Mouse (Mus musculus) T-helper 17 cell (primary cell): ENCODE data around the gene Mip.
"Not testable (repeated sequence)": the region's sequence is repeated elsewhere in the genome, so short reads cannot be mapped to it uniquely, and the experiment has no call there.

Experiments used
- in situ Hi-C, 2 experiments: fragments of 300-600 bp; cut with MboI, MseI; formaldehyde crosslinking; loops; 1 replicate in 1 of 2; 2 replicates in 1 of 2; pipeline ENCODE4 v1.15.1; 2025; ENCODE audit warnings: high pct_unique_total_duplicates in 2 of 2

Mip gene

DNA sequence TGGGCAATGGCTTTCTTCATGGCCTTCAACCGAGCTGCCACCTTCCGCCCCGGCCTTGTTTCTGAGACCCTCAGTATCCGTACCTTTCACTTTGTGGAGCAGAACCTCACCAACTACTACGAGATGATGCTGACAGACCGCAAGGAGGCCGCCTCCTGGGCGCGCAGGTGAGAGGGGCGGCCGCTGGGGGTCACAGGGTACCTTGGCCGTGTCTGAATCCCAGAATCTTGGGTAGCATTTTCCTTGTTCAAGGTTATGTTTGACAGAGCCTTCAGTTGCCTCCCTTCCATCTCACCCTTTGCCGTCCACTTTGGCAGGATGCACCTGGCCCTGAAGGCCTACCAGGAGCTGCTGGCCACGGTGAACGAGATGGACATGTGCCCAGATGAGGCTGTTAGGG lies 18.5 kb downstream of the Mip start:
- in situ Hi-C loops: loop anchor here in 1 of 2 experiments (5.0 kb wide), 1 partner anchor 102 kb away; no protein-coding TSS in a partner anchor

DNA sequence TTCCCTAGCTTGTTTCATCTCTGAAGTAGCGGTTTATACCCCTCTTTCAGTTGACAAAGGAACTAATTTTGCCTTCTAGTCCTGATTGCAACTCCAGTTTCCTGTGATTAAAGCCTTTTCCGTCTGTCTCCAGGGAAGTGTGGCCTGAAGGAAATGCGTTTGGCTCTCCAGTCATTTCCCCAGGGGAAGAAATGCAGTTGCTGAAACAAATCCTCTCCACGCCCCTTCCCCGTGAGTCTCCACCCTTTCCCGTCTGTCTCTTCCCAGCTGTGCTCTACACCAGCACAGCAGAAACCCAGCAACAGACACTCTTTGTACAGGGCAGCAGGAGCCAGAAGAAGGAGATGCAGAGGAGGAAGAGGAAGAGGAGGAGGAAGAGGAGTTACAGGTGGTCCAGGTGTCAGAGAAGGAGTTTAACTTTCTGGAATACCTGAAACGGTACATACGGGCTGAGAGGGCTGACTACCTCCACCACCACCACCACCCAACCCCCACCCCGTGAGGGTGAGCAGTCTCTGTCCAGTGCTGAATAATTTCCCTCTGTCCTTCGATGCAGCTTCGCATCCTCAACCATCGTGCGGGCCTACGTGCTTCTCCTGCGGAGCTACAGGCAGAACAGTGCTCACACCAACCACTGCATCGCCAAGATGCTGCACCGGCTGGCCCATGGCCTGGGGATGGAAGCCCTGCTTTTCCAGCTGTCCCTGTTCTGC lies 21.5 kb downstream of the Mip start:
- in situ Hi-C loops: no loop called here

DNA sequence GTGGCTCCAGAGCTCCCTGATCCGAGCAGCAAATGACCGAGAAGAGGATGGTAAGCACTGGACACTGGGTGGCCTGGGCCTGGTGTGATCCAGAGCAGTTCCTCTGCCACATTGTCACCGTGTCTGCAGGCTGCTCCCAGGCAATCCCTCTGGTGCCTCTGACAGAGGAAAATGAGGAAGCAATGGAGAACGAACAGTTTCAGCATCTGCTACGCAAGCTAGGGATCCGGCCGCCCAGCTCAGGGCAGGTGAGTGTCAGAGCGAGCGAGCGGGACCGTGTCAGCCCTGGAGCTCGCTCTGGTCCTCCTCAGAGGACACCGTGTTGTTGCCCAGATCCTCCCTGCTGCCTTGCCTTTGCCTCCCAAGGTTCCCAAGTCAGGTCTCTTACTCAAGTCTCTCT lies 24.9 kb downstream of the Mip start:
- in situ Hi-C loops: loop anchor here in 1 of 2 experiments (5.0 kb wide), 1 partner anchor 133 kb away; no protein-coding TSS in a partner anchor

DNA sequence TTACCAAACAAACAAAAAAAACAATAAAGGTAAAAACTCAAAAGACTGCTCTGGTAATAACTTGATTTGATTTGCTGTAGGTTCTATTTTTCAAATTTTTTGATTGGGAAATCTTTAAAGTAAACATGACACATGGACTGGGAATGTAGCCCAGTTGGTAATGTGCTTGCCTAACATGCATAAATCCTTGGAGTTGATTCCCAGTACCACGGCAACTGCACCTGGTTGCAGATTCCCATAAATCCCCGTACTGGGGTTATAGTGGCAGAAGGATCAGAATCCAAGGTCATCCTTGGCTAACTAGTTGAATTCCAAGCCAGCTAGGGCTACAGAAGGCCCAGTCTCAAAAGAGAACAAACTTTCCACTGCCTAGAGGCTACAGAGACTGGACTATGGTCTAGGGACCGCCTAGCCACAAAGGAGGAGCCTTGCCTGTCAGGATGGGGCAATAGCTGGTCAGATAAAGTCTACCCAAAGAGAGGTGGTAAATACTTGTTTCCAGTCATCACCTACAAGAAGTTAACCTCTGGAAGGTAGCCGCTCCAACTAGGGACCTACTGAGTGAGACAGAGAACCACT lies 28.1 kb downstream of the Mip start, which contains the start of gene Apon:
TSS of gene Apon (plus strand) at position 420 of the 579 bp plus-strand sequence.
- in situ Hi-C loops: loop anchor here in 1 of 2 experiments (5.0 kb wide), 1 partner anchor 136 kb away; no protein-coding TSS in a partner anchor

DNA sequence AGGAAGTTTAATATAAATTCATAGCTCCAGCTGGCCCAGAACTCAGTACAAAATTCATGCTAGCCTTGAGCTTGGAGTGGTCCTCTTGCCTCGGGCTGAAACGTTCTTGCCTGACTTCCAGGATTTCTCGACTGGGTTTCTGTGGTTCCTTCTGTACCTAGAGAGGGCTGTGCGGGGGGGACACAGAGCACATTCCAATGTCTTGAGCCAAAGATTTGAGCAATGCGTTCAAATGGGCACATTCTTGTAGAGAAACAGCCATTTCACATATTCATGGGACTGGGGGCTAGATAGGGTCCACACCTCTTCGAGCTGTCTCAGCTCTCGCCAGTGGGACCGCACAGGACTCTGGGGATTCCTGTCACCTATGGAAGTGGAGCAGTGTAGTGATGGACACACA lies 30.3 kb downstream of the Mip start:
- in situ Hi-C loops: no loop called here

DNA sequence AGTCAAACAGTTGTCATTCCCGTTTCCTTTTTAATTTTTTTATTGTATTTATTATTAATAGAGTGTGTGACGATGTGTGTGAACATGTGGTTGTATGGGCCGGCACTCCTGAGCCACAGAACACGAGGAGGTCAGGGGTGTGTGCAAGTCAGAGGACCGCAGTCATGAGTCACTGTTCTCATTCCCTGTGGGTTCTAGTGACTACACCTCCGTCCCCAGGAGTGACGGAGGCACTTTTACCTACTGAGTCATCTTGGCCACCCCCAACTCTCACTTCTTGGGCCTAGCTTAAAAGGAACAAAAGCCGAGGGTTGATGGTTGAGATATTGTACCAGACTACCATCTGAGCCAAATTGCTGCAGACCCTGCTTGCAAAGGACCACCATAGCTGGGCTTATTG lies 30.7 kb downstream of the Mip start:
- in situ Hi-C loops: no loop called here

DNA sequence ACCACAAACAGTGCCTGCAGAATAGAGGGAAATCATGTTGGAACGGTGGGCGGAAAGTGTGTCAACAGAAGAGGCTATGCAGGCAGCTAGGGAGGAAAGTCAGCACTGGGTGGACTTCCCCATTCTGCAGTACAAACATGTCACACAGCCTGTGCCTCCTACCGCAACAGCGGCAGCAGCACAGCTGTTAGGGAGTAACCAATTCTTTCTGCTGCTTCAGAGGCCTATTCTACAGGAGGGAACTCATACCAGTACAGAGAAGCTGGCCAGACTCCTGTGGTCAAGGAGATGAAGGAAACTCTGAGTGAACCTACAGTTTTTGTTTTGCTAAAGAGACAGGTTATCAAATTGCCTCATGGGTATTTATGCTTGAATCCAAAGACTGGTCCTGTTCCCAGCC lies 33.3 kb downstream of the Mip start:
- in situ Hi-C loops: no loop called here

DNA sequence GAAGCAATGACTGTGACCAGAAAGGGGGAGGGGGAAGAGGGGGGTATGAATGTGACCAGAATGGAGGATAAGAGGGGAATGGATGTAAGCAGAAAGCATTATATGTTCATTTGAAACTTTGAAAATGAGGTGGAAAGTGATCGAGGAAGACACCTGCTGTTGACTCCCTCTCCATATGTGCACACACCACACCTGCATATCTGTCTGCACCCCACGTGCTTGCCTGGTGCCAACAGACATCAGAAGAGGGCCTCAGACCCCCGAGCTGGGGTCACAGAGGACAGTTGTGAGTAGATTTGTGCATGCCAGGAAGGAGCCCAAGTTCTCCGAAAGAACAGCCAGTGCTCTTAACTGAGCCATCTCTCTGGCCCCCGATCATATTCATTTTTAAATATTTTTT lies 34.3 kb downstream of the Mip start:
- in situ Hi-C loops: no loop called here

DNA sequence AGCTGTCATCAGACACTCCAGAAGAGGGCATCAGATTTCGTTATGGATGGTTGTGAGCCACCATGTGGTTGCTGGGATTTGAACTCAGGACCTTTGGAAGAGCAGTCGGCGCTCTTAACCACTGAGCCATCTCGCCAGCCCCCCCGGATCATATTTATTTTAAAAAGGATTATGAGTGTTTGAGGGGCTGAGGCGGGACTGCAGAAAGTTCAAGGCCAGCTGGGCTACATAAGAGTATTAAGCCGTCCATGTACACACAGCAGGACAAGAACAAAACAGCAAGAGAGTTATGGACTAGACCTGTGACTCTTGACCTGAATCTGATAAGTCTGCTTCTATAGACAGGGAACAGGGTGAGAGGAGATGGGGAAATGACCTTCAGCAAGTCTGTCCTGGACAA lies 34.7 kb downstream of the Mip start:
- in situ Hi-C loops: not testable (repeated sequence)

DNA sequence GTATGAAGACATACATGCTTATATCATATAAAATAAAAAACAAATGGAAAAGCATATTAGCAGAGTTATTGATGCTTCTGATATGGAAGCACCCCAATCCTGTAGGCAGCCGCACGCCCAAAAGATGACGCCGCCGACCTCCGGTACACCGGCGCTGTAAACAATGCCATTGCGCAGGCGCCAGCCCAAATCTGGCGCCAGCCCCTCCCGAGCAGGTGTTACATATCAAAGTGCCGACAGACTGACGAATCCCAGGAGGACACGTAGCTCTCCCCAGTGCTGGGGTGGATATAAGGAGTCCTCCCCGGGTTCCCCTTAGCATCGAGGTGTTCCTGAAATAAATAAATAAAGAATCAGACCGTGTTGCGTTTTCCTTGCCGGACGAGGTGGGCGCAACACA lies 36.7 kb downstream of the Mip start:
- in situ Hi-C loops: no loop called here

DNA sequence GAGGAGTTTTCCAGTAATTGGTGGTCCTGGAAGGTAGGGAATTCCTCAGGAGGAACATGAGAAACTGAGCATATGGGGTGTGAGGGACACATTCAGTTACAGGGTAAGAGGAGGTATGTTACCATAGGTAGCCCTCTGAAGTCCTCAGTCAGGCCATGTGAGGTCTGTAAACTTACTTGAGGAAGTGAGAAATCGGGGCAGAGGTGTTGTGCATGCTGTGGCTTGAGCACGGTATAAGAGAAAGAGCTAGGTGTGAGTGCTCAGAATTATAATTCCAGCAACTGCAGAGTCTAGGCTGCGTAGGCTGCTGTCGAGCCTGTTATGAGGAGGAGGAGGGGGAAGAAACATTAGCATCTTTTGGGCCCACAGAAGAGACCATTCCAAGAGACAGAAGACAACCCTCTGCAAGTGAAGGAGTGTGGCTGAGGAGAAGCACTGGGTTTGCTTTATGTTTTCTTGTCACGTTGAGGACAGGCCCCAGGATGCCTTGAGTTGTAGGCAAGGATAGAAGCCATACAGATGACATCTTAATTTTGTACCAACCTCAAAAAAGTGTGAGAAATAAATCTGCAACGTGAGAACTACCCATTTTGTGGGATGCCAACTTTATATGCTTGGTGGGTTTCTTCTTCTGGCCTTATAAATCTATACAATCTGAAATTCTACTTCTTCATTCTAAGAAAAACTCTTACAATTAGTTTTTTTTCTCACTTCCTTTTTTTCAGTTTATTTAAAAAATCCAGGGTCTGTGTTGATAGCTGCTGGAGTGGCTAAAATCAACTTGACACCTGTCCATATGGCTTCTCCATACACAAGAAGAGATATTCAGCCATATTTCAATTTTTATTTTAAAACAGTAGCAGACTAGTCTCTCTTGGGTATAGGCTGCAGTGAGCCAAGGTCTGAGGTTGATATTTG lies 38.0 kb downstream of the Mip start:
- in situ Hi-C loops: no loop called here

DNA sequence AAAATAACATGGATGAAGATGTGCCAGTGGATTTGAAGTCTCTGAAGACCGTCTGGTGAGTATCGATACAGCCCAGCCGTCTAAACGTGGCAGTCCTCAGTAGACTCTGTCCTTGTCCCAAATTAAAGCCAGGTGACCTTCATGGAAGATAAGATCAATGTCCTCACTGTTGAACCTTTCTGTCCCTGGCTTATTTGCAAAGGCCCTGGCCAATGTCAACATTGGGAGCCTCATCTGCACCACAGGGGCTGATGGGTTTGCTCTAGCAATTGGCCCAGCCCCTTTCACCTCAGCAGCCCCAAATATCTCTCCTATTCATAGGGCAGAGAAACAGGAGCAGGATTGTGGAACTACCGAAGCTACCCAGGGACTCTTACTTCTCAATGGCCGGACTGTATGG lies 42.7 kb downstream of the Mip start, which contains the start of gene Apof:
TSS of gene Apof (plus strand) at position 301 of the 400 bp plus-strand sequence.
- in situ Hi-C loops: no loop called here

DNA sequence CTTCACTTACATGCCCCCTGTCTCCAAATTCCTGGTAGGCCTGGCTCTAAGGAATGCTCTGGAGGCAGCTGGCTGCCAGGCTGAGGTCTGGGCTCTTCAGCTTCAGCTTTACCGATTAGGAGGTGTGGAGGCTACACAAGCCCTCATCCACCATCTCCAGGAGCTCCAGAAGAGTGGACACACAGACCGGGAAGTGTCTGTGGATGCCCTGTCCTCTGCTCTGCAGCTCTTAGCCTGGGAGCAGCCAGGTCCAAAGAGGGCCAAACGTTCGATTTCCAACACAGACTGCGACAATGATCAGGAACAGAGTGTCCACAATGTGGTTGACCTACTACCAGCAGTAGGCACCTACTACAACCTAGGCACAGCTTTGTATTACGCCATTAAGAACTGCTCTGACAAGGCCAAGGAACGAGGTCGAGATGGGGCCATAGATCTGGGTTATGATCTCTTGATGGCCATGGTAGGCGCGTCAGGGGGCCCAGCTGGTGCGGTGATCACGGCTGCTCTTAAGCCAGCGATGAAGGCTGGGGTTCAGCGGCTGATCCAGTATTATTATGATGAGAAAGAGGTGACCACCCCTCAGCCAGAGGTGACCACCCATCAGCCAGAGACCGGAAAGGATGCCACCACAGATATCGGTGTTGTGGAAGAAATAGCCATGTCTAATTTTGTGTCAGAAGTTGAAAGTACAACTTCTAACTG lies 43.7 kb downstream of the Mip start:
- in situ Hi-C loops: no loop called here

DNA sequence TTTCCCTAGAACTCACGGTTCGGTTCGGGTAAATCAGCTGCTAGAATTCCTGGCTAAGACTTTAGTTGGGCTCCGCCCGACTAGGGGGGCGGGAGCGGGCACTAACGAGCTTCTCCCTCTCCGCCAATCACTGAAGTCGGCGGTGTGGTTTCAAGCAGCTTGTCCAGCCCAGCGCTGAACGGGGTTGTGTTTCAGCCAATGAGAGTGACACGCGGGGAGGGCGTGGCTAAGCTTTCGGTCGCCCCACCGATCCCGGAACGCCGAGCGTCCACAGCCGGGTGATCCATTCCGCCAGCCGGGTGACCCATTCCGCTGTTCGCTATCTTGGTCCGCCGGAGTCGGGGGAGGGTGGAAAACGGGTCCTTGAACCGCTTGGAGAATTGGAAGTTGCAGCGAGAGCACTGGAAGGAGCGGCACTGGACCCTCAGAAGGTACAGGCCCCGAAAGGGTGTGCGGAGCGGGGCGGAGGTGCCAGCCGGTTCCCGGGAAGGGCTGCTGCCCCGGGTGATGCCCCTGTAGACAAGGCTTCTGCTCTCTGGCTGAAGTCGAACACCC lies 44.7 kb downstream of the Mip start, which contains the start of gene Stat2:
TSS of gene Stat2 (plus strand) at position 273 of the 555 bp plus-strand sequence.
- in situ Hi-C loops: no loop called here

DNA sequence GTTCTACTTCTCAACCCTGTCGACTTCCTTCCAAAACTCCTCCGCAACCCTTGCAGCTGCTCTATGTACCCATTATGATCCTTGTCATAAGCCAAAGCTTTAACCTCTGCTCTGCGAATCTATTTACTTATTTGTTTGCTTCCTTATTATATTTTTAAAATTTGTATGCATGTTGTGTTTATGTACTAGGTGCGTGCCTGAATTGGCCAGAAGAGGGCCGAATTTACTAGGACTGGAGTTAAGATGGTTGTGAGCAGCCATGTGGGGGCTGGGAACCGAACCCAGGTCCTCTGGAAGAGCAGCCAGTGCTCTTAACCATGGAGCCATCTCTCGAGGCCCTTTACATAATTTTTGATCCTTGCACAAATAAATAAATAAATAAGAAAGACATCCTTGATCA lies 45.2 kb downstream of the Mip start:
- in situ Hi-C loops: no loop called here

DNA sequence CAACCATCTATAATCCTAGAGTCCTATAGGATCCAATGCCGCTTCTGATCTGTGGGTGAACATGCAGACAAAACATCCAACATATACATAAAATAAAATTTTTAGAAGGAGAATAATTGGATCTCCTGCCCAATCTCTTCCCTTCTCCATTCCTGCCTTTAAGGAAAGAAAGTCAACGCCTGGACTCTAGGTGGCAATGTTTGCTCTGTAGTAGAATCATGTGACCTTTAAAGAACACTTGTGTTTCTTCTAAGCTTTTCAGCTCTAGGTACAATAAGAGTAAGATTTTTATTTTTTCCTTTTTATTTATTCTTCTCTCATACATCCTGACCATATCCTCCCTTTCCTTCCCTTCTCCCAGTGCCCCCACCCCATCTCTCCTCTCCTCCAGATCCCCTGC lies 46.2 kb downstream of the Mip start:
- in situ Hi-C loops: no loop called here

DNA sequence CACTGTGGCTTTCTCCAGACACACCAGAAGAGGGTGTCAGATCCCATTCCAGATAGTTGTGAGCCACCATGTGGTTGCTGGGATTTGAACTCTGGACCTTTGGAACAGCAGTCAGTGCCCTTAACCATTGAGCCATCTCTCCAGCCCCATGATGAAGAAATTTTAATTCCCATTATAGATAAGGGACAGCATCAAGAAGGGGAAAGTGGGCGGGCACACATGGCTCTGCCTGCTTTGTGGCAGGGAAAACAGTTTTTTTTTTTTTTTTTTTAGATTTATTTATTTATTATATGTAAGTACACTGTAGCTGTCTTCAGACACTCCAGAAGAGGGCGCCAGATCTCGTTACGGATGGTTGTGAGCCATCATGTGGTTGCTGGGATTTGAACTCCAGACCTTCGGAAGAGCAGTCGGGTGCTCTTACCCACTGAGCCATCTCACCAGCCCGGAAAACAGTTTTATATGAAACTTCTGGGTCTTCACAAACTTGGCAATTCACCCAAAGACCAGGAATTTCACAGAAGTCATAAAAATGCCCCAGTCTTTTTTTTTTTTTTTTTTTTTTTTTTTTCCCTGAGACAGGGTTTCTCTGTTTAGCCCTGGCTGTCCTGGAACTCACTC lies 47.3 kb downstream of the Mip start:
- in situ Hi-C loops: not testable (repeated sequence)

DNA sequence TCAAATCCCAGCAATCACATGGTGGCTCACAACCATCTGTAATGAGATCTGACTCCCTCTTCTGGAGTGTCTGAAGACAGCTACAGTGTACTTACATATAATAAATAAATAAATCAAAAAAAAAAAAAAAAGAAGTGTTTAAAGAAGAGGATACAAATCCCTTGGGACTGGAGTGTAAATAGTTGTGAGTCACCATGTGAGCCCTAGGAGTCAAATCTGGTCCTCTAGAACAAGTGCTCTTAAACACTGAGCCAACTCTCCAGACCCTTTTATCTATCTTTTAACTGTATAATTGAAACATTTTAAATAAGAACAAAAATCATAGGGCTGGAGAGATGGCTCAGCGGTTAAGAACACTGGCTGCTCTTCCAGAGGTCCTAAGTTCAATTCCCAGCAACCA lies 49.7 kb downstream of the Mip start:
- in situ Hi-C loops: not testable (repeated sequence)

DNA sequence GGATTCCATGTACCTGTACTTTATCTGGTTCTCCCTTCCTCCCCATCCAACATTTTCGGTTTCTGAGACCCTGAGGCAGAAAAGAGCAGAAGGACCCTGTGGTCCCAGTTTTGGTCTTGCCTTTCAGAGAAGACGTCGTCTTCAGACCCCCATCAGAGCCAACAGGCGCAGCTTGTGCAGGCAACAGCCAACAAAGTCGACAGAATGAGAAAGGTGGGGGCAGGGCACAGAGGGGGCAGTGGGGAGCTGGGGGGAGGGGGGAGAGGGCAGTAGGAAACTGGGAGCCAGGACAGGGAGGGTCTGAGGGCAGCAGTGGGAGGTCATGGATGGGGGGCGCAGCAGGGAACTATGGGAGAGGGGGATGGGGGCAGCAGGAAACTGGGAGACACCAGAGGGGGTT lies 52.5 kb downstream of the Mip start:
- in situ Hi-C loops: no loop called here

DNA sequence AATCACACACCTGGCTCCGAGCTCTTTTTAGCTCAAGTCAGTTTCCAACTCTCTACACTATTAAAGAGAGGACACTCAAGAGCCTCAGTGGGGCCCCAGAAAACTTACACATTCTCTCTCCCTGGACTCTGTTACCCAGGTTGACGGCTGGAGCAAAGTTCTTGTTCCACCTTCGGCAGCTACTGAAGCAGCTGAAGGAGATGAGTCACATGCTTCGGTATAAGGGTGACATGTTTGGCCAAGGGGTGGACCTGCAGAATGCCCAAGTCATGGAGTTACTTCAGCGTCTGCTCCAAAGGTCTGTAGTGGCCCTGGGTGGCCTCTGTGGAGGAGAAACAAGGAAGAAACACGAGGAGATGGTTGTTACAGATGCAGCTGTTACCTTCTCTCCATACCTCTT lies 55.3 kb downstream of the Mip start:
- in situ Hi-C loops: loop anchor here in 1 of 2 experiments (5.0 kb wide), 1 partner anchor 64 kb away; no protein-coding TSS in a partner anchor
